Mouse (Mus musculus) megakaryocyte, embryonic 14.5 days (primary cell): Measurements from ENCODE around the gene Bend7.

Experiments
- FLI1 ChIP-seq: IDR thresholded peaks from 2 replicates; pipeline ENCODE4 v1.6.1; 2012; ENCODE audit warnings: low read length, inconsistent platforms, mixed read lengths
- GATA1 ChIP-seq: IDR thresholded peaks from 3 replicates; pipeline ENCODE4 v1.6.1; 2012; ENCODE audit warnings: mixed read lengths, low read length, inconsistent platforms, borderline replicate concordance

DNA sequence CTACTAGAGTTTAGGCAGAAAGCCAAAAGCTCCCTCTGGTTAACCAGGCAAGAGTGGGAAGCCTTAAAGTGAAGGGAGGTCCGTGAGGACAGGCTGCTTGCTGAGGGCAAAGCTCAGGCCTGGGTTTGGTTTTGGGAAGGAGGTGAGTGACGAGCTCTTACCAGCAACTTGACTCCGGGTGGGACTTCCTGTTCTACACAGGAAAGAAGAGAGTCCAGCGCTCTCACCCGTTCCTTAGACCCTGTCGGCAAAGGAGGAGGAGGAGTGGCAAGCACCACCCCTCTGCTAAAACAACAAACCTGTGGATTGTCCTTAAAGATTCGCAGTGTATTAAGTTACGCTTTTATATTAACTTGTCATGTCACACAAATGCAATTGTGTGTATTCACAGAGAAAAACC is 38.1 kb downstream of the Bend7 start:
- no peak for TF ChIP-seq GATA1
- no peak for TF ChIP-seq FLI1
